Mouse (Mus musculus): ENCODE data around the gene Sema3b. TPM values are rescaled to one million over a fixed set of nuclear protein-coding genes. Genes with fewer than 3 reads are reported as not detected.

Sema3b gene
- total RNA-seq, 2 experiments from 2014 or later, result not detected

GRCm38 (mm10) chr9:107571534-107572326 is 37.3 kb downstream of the Sema3b start:
- ATAC-seq (replicated peaks; ENCODE audit: poor library complexity), result no peak

- peak; percentile 32 for ATAC-seq (replicated peaks; ENCODE audit: poor library complexity)
These were observed 38.2 kb downstream of the Sema3b start for GRCm38 (mm10) chr9:107570845-107571244.

- ATAC-seq (replicated peaks; ENCODE audit: poor library complexity), result no peak
These were observed 39.0 kb downstream of the Sema3b start for GRCm38 (mm10) chr9:107570016-107570415.

- ATAC-seq (replicated peaks; ENCODE audit: poor library complexity), result peak; percentile 6
These were observed 39.8 kb downstream of the Sema3b start for GRCm38 (mm10) chr9:107569270-107569669.

GRCm38 (mm10) chr9:107568331-107569261 is 40.4 kb downstream of the Sema3b start:
- ATAC-seq (replicated peaks; ENCODE audit: poor library complexity), result peak; percentile 63

GRCm38 (mm10) chr9:107567702-107568319 is 41.2 kb downstream of the Sema3b start, which contains the start of gene Hyal2:
Hyal2 (plus strand) TSS chr9:107567945.
- ATAC-seq (replicated peaks; ENCODE audit: poor library complexity), result no peak

- ATAC-seq (replicated peaks; ENCODE audit: poor library complexity), result no peak
These were observed 42.2 kb downstream of the Sema3b start for GRCm38 (mm10) chr9:107566855-107567254.

- peak; percentile 43 for ATAC-seq (replicated peaks; ENCODE audit: poor library complexity)
These were observed 42.9 kb downstream of the Sema3b start for GRCm38 (mm10) chr9:107566041-107566709.

- ATAC-seq (replicated peaks; ENCODE audit: poor library complexity), result 0 out of 2 replicates have a peak, but pooled peaks have one; percentile 9
These were observed 43.5 kb downstream of the Sema3b start for GRCm38 (mm10) chr9:107565556-107565955.

GRCm38 (mm10) chr9:107563029-107563581 is 45.9 kb downstream of the Sema3b start, which contains the start of gene Tusc2:
Tusc2 (plus strand) TSS chr9:107563255.
- peak; percentile 91 for ATAC-seq (replicated peaks; ENCODE audit: poor library complexity)

GRCm38 (mm10) chr9:107556346-107556745 is 52.7 kb downstream of the Sema3b start:
- ATAC-seq (replicated peaks; ENCODE audit: poor library complexity), result no peak

GRCm38 (mm10) chr9:107555701-107556100 is 53.3 kb downstream of the Sema3b start:
- ATAC-seq (replicated peaks; ENCODE audit: poor library complexity), result no peak

- peak; percentile 20 for ATAC-seq (replicated peaks; ENCODE audit: poor library complexity)
These were observed 54.0 kb downstream of the Sema3b start for GRCm38 (mm10) chr9:107555031-107555457.

- peak; percentile 85 for ATAC-seq (replicated peaks; ENCODE audit: poor library complexity)
These were observed 54.7 kb downstream of the Sema3b start for GRCm38 (mm10) chr9:107554319-107554825.

GRCm38 (mm10) chr9:107553541-107554318 is 55.3 kb downstream of the Sema3b start:
- peak; percentile 2 for ATAC-seq (replicated peaks; ENCODE audit: poor library complexity)

GRCm38 (mm10) chr9:107552690-107553393 is 56.2 kb downstream of the Sema3b start:
- no peak for ATAC-seq (replicated peaks; ENCODE audit: poor library complexity)

GRCm38 (mm10) chr9:107551890-107552355 is 57.1 kb downstream of the Sema3b start:
- ATAC-seq (replicated peaks; ENCODE audit: poor library complexity), result no peak
